Mouse (Mus musculus) testis, postnatal 14 days (tissue): ENCODE data around the gene Skap2.

ENCODE experiments used
- DNase-seq: peaks from one replicate; pipeline ENCODE4 v3.0.0; 2021; ENCODE audit warnings: low spot score

Skap2 gene

DNA sequence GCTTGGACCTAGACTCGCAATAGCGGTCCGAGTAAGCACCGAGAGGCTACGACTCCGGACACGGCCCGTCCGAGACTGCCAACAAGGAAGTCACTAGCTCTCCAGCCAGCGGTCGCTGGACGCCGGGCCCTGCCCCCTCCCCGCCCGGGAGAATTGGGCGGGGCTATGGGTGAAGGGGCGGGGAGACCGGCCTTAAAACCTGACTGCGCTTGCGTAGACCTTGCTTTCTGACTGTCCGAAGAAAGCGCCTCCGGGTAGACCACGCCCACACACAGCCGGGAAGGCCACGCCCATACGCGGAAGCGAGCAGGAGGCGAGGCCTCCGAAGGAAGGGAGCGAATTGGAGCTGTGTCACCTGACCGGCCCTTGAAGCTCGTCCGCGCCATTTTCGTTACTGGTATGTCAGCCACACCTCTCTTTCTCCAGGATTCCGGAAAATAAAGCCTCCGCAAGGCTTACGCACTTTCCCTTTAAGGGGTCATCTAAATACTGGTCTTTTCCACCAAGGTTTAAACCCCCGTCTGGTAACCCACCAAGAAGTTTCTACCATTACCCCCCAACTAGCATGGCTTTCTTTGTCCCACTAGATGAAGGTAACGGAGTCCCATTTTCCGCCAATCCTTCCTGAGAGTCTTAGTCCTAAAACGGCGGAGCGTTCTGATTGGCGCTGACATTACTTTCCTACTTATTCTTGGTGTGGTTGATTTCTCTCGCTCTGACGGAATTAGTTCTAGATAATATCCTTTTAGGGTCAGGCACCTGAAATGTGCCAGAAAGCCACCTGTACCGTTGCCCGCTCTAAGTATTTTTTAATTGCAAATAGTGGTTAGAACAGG is at the start of gene Skap2:
Skap2 (minus strand) TSS at position 141 of the 836 bp plus-strand sequence.
- DNase-seq: peak; percentile 100

DNA sequence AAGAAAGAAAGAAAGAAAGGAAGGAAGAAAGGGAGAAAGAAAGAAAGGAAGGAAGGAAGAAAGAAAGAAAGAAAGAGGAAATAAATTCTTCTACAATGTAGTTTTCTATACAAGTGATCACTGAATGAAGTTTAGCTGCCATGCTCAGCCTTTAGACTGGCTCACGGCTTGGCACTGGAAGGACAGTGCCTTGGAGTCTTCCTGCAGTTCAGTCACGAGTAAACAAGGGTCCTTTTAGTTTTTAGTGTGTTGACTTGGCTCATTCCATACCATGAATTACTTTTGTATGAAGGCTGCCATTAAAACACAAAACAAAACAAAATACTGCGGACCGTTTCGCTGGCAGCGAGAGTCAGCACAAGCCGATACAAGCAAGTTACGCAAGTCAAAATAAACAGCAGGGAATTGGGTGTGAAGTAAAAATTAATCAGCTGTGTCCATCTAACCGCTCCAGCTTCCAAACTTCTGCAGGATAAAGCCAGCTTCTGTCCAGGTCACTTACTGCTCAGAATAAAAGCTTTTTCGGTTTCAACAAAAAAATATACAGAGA is 46.6 kb upstream of the Skap2 start:
- DNase-seq: no peak

DNA sequence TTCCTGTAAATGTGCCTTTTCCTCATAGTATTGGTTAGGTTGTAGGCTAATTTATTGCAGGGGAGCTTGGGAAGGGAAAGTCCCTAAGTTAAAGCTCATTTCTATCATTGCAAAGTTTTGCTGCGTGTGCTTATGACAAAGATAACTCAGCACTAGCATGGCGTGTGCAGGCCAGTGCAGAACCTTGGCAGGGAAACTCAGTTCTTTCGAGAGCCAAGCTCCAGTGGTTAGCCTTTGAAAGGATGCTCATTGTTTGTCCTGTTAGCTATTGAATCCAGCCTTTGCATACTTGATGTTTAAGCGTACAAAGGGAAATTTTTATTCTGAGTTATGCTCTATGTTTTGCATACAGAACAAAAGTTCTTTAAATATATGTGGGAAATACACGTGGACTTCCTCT is 45.8 kb upstream of the Skap2 start:
- DNase-seq: no peak

DNA sequence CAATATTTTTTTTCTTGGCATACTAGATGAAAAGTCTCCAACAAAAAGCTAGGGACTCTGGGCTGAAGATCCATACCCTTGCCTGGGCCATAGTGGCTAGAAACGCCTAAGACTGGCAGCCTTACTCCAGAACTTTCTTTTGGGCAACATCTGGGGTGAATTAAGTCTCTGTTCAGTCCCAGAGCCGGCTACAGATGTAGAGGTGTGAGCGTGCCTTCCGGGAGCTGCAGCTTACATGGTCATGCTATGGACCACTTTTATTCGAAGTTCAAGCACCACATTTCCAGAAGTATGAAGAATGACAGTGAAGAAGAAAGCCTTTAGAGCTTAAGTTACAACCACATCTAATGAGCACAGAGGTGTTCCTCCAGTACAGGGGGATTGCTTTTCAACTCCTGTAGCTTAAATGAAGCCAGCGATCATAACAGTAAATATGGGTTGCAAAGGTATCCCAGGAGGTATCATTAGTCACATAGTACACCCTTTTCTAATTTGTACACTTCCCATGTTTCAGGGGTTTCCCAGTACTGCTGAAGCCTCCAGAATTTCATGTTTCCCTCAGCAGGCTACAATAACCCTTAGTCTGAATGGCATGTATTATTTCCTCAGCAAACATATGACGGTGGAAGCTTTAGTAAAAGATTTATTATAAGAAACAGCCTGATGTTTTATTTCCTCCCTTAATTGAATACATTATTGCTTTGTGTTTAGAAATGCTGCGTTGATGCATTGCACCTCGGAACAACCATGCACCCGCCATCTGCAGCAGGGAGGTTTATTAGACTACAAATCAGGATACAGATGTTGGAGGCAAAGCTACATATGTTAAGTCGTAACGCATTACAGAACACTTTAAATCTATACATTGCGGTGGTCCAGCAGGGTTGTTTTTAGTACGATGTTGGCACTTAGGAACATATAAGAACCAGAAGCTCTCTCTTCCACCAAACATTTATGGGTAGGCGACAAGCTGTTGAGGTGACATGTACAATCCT is 41.5 kb upstream of the Skap2 start:
- DNase-seq: no peak

DNA sequence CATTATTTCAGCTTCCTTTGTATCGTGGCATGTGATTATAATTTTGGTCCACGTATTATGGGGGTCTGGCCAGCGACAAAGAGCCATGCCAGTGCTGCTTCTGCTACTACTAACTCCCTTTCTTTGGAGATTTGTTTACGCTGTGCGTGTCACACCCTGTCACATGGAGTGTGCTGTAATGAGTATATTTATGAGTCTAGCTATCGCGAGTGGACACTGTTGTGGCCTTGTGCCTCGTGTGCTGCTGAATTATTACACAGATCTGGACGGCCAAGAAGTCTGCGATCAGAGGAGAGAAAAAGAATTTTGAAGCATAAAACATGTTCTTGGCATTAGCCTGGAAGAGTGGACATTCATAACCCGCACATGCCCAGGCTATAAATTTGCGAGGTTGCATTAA is 37.7 kb upstream of the Skap2 start:
- no peak for DNase-seq

DNA sequence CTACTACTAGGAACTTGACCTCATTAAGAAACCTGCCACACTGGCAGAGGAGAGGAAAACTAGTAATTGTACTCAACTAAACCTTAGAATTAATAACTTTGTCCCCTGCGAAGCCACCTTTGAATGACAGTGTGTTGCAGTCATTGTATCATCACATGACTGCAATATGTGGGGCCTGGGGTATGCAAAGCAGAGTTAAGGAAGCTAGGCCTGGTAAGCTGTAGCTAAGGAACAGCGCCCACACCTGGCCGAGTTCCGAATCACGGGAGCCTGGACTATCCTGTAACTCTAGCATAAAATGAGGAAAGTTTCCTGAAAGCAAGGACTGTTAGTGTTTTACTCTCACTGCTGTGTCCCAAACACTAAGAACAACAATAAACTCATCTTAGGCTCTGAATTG is 33.2 kb upstream of the Skap2 start:
- no peak for DNase-seq

DNA sequence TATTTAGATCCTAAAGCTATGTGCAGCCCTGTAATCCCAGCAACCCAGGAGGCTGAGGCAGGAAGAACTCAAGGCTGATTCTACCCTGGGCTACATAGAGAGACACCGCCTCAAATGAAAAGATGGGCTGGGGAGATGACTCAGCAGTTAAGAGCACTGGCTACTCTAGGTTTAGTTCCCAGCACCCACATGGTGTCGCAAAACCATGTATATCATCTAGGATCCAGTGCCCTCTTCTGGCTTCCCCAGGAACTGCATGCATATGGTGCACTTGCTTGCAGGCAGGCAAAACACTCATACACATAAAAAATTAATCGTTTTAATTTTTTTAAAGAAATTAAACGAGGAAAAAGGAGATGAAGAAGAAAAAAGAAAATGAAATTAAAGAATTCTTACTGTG is 23.7 kb upstream of the Skap2 start:
- DNase-seq: peak; percentile 52

DNA sequence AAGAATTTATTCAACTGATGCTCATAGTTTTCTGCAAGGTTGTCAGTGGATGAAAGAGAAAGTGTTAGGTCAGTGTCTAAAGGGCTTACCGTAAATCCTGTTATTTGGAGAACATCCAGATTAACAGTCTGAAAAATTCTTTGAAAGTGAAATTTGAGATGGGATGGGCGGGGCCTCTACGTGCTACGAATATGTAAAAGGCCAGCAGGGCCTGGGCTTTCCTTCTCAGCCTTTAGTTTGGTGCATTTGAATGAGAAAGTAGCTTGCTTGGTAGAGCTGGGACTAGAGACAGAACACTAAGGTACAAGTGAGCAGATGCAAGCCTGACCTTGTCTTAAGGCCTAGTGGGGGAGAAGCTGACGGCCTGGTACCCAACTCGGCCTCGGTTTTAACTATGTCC is 18.8 kb upstream of the Skap2 start:
- no peak for DNase-seq

DNA sequence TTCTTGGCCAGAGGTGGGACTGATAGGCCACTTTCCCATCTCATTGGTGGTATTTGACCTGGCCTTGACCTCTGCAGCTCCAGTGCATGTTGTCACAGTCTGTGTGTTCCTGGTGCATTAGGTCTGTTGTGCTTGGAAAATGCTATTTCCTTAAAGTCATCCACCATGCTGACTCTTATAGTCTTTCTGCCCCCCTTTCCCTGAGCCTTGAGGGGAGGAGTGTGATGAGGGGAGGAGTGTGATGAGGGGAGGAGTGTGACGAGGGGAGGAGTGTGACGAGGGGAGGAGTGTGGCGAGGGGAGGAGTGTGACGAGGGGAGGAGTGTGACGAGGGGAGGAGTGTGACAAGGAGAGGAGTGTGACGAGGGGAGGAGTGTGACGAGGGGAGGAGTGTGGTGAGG is 15.8 kb upstream of the Skap2 start:
- no peak for DNase-seq

DNA sequence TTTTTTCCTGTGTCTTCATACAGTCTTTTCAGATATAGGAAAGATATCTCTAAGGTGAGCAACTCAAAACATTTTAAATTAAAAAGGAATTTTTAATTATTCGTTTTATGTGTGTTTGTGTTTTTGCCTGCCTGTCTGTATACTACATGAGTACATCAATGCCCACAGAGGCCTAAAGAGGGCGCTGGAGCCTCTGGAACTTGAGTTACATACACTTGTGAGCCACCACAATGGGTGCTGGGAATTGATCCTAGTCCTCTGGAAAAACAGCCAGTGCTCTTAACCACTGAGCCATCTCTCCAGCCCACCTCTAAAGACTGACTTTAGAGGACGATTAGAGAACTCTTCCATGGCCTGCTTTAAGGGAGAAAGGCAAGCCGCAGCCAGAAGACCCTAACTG is 14.8 kb upstream of the Skap2 start:
- DNase-seq: no peak

DNA sequence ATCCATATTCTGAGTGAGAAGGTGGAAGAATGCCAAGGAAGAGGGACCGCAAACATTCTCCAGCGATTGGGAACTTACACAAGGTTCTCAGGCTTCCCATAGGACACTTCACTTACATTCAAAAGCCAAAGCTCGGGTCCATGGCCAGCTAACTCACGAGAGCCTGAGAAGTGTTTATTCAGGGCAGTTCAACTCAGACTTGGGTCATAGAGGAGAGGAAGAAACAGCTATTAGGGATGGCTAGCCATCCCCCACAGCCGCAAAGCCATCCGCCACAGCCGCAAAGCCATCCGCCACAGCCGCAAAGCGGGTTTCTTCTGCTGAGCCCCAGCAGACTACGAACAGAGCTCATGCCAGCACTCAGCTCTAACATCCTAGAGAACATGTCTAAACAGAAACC is 13.9 kb upstream of the Skap2 start:
- DNase-seq: no peak

DNA sequence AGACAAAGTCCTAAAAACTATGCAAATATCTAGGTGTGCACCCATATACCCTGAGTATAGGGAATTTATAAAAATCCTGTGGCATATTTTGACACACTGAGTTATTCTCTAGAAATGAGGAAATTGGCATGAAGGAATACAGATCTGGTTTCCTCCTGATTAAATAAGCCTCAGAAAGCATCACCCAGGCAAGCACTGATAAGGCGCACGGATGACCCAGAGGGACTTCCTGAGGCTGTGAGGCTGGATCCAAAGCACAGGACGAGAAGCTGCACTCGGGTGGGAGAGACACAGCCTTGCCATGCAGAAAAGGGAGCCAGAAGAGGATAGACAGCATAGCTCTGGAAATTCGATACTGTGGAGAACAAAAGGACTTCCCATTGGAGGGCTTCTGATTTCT is 12.4 kb upstream of the Skap2 start:
- no peak for DNase-seq

DNA sequence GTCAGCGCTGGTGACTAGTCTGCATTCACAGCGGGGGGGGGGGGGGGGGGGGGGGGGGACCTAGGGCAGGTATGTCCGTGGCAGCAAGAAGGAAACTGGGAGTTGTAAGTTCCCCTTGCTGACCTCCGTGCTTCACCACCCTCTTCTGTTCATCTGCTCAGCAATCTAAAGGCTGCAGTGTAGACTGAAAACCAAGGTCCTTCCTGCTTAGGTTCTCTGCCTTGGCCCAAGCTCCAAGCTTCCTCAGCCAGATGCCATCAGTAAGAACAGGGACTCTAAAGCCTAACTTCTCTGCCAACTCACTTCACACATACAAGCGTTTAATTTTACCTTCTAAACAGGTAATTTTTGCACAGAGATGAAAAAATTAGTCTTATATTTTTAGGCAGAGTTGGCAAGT is 10.0 kb upstream of the Skap2 start:
- DNase-seq: no peak

DNA sequence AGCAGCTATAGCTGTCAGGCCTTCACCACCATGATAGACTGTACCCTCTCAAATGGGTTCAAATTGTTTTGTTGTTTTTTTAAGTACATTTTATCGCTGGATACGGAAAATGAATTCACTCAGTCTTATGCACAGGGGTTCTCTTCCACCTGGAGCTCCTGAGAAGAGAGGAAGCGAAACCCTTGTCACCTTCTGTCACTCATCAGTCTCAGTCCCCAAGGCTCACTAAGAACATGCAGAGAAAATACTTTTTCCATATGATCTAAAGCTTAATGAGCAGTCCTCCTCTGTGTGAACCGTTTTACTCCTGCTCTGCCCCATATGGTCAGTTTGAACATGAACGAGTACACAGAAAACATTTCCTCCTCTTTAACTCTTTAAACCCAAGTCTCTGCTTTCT is 7.9 kb upstream of the Skap2 start:
- no peak for DNase-seq

DNA sequence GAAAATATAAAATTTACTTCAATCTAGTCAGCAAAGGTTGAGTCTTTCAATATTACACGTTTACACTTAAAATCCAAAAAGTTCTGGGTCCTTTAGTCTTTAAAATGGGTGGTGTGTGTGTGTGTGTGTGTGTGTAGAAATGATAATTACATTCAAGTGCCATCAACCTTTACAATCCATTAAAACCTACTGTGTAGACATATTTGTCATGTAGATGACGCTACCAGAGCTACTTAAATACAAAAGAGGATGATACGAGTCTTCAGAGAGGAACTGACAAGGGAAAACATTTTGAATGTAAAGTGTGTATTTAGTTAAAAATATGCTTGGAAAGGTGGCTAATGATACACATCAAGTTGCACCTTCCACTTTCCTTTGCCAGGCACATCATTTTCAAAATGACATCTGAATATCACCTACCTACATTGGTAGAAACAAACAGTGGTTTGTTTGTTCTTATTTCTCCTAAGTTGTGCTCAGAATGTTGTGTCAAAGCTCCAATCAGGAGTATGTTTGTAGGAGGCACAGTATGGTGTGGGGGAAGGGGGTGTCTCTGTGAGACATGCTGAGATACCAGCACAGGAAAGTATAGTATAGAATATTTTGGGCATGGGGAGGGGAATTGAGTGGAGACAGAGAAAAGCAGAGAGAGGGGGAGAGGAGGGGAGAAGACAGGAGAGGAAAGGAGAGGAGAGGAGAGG is 1.0 kb upstream of the Skap2 start:
- no peak for DNase-seq

DNA sequence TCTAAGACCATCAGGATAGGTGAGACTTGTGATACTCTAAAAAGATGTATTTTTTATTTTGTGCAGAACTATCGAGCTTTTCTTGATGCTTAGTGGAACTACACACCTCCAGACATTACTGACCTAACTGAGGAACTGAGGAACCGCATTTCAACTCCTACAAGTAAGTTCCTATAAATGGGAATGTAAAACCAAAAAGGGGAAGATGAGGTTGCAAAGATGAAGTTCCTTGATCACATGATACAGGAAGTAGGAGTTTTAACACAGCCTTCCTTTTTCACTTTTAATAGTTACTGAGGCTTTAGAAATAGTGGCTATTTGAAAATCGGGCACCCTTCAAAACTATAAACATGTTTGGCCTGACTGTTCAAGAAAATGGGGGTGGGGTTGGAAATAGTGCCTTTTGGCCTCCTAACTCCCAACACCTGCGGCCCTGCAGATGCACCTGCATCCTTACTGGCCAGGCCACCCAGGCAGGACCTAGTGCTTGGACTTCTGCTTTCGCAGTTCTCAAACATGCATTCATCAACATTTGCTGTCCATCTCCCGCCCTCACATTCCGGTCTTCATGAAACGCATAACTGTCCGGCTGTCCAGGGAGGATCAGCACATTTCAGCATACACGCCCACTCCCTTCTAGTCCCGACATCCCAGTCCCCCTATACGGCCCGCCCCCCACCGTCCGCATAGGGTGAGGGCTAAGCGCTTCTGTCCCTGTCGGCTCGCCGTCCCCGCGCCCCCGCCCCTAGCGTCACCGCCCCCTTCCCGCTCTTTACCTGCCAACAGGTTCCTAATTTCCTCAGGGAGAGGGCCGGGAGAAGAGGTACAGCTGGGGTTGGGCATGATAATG is 565 bp downstream of the Skap2 start:
- DNase-seq: no peak

DNA sequence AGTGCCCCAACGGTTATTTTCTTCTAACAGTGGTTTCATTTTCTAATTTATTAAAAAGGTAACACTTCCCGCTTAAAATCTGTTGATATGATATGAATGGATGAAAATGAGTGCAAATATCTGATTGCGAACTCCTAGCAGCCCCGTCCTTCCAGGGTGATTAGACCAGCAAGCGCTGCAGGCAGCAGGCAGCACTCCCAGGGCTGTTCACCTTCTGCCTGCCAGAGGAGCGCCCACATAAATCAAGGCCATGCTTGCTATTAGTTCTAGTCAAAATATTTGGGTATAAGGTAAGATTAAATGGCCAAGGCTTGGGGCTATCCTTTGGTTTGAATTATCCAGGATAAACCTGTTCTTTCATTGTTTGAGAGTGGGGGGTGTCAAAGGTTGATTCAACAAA is 3.0 kb downstream of the Skap2 start:
- DNase-seq: no peak

DNA sequence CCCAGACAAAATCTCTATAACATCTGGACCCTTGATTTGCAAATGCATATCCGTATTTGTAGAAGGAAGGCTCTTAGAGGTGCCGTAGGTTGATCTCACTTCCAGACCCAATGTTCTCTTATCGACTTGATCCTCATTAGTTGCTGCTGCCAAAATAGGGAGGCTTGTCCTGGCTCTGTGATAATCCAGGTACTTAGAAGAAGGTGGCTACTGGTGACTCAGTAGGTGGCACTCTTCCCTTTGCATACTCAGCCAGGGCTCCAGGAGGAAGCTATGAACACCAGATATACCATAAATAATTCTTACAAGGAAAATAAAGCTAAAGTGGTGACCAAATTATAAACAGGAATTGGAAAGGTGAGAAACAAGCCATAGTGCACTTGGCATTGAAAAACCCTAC is 3.6 kb downstream of the Skap2 start:
- DNase-seq: no peak

DNA sequence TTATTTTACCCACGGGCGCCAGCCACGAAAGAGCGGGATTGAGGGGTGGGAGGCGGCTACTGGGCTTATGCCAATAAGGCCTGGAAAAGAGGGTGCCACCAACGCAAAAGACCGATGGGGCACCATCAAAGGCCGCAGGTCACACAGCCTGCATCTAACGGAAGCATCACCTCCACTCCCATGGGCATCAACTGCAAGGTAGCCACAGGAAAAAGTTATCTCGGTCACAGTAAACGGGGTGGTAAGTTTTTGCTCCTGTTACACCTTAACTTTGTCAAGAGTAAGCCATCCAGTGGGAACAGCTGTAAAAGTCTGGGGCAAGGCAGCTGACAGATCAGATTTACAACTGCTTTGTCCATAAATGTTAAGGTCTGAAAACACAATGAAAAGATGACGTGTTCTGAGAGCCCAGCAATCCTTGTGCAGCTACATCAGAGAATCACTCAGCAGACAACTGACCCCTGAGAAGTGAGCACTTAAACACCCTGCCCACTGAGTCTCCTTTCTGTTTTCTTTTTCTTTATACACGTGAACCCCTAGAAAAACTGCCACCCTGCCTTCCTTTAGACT is 5.6 kb downstream of the Skap2 start:
- DNase-seq: no peak

DNA sequence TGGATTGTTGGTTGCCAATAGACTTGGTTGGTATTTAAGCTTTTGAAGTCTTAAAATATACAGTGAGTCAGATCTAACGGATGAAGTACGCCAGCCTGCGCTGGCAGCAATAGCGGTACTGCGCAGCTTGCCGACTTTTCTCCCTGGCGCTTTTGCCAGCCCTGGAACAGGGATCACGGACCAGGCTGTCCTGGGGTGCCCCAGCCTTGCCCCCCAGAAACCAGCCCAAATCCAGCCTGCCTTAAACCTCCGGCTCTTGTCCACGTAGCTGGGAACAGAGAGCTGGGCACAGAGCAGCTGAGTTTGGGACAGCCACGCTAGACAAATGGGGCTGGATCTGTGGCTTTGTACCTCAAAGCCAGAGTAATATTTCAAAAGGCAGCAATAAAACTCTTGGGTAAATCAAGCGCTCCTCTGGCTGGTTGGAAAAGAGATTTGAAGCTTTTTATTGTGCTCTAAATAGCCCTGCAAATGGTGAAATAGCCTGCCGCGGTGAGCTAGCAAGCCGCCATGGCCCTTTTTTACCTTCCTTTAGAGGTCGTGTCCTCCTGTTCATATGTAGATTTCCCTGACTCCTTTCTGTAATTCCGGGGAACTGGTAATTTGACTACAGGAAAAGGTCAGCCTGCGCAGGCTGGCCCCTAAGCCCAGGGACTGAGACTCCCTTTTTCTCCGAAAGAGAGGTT is 6.2 kb downstream of the Skap2 start:
- no peak for DNase-seq
